Mouse (Mus musculus) left cerebral cortex, adult 8-10 months (tissue): ENCODE results near the gene Clk4. TPM values are rescaled to one million over a fixed set of nuclear protein-coding genes. Genes with fewer than 3 reads are reported as not detected.

Experiments
- DNase-seq, 2 experiments: peaks; one replicate each; pipeline ENCODE4 v3.0.0; 2022; ENCODE audit warnings: low spot score in 2 of 2
- total RNA-seq, 4 experiments: library from RNA; stranded (reverse); gene quantifications; 2 replicates each; pipeline ENCODE4 v1.2.4; 2022

The Clk4 gene
- total RNA-seq, 4 experiments from 2014 or later, result 92.1 to 119 (median 102) TPM

DNA sequence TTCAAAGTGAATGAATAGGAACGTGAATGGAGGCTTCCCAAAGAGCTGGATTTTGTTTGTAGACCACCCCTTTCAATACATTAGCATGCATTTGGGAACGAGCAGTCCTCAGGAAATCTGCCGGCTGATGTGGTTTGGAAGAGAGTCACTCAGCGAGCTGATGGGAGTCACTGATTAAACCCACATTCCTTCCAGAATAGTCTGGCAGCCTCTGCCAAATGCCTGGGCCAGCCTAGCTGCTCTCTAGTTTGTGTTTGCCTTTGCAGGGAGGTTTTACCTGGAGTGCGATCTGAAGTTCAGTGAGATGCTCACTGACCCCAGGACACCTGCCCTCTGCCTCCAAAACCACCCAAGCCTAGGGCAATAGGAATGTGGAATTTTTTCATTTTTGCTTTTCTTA, 46.8 kb downstream of the Clk4 start:
- no peak for DNase-seq

DNA sequence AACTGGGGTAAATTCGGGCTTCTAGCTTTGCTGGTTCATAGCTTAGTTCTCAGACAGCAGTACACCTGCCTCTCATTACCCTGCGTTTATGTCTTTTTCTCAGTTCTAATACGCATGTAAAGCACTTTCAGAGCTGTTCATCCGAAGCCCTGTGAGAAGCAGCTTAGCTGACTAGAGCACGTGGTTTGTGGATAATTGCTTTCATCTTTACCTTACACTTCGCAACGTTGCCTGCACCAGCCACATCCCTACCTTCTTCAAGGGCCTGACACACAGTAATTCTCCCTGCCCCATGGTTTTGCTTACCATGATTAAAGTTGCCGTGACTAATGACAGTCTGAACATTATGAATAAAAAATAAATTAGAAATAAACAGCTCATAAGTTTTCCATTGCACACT, 50.3 kb downstream of the Clk4 start:
- DNase-seq, result no peak

DNA sequence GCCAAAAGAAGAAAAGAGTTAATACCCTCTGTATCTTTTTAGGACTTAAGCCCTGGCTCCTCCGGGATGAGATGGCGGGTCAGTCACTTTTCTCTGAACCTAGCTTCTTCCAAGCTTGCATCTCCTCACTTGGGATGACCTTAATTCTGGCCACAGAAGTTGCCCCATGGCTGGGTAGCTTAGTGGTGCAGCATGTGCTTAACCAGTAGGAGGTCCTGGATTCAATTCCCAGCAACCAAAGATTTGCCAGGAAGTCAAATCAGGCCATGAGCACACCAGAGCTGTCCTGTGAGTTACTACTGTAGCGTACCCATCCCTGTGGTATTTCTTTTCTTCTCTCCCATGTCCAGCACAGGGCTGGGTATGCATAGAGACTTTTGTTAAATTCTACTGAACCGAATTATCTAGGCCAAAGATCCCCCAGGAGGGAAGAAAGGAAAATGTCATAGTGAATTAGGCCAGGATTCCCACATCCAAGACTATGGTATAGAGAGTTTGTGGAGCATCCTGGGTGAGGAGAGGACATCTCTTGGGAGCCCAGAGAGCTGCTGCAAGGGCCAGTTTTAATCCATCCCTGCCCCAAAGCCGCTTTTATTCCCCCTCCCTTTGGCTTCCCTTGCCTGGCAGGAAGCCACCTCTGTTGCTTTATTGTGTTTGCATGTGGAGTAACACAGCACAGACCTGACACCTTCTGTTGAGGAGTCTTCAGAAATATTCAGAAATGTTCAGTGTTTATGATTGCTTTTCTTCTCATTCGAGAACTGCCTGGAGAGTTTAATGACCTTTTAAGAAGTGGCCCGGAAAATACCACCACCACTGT, 54.7 kb downstream of the Clk4 start:
- no peak for DNase-seq

DNA sequence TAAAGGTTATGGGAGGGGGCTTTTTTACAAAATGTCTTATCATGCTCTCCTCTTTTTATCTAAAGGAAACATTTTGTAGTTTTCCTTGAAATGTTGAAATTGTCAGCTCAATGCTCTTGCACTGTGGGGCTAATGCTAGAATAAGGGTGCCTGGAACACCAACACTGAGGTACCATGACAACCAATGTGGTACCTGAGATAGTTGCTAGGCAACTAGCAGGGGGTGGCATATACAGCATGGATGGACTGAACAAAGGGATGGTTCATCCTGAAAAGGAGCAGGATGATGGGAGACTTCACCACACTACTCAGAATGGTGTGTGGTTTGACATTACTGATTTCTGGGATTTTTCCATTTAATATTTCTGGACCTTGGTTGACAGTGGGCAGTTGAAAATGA, 59.1 kb downstream of the Clk4 start:
- no peak for DNase-seq

DNA sequence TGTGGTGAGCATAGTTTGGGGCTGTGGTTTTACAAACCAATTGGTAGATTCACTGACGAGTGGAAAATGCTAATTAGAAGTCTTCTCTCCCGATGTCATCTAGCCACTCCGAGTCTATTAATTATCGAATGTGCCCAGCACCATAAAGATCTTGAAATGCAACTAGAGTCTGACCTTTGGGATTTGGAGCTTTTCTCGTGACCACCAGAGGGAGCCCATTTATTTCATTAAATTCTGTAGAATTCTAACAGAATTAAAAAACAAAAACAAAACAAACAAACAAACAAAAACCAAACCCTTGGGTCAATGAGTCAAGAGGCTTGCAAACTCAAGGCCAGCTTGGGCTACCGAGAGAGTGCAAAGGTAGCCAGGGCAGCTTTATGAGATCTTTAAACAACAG, 65.4 kb downstream of the Clk4 start:
- no peak for DNase-seq

DNA sequence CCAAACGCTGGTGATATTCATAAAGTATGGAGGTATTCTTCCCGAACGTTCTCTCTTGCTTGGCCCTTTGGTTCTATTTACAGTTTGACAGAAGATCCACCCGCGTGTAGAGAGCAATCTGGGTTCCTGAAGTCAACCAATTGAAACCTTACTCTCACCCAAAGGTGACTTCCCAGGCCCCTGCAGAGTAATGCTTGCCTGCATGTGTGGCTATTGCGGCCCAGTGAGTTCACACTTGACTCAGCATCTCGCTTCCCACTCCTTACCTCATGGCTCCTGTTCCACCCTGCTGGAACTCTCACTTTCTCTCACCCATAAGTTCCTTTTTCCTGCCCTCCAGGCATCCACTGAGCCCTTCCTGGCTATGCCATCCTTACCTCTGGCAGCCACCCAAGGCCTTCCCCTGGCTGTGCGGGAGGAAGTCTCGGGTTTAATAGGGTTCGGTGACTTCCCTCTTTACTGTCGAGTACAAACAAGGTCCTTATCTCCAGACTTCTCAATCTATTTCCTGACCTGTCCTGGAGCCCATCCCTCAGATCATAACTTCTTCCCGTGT, 66.9 kb downstream of the Clk4 start:
- no peak for DNase-seq

DNA sequence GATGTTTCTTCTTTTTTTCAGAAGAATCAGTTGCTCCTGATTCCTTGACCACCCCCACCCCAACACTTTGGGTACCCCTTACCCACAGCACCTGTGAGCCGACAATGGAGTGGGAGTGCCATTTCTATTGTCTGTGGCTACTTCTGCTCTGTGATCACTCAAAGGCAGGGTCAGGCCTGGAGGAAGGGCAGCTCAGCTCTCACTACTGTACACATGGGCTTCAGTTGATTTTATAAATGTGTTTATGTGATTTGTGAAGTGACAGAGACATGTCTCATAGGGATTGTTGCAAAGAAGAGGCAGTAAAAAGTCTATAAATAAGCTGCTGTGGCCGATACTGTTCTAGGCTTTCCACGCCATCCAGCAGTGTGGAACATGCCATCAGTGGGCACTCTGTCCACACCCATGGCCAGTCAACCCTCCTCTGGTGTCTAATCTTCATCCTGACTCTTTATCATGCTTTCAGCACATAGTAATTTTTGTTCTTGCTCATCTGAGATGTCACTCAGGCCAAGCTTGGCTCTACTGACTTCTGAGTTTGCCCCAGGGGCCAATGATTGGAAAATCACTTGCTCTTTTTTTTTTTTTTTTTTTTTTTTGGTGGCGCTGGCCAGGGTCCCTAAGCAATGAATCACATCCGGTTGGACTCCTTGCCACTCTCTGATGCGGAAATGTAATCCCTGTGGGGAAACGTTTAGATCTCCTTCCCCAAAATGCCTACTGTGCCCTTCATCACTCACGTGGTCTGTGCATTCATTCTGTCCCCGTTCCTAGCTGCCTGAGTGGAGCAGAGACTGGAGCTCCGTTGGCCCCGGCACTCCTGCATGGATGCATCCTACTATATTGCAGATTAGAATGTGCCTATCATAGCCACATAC, 68.5 kb downstream of the Clk4 start:
- DNase-seq, result no peak

Other genes with a start within 250 kb of the Clk4 start
- not detected for gene Olfr54, start 247.5 kb upstream of the Clk4 start, total RNA-seq
- gene Olfr1375, start 213.6 kb upstream of the Clk4 start, total RNA-seq, result not detected
- gene Zfp354a, start 202.5 kb upstream of the Clk4 start, total RNA-seq, result 1 to 10 TPM; 9.1 to 9.7 (median 9.2) TPM
- not detected for gene Gm12569, start 41.3 kb upstream of the Clk4 start, total RNA-seq
- gene BC049762, start 1.3 kb downstream of the Clk4 start, total RNA-seq, result not detected
- gene Col23a1, start 28.2 kb downstream of the Clk4 start, total RNA-seq, result 10 to 100 TPM in 1 of 4 experiments, 1 to 10 TPM in 3; 8.0 to 11.0 (median 9.0) TPM